Mouse (Mus musculus): ENCODE measurements around the gene Eif2b2.
A peak's percentile ranks its signal among the peaks of the same experiment; 100 is the strongest.

Gene Eif2b2

GRCm38 (mm10) chr12:85193923-85194622, 25.2 kb upstream of the Eif2b2 start:
- DNase-seq (ENCODE audit: low read depth, low spot score): no peak

GRCm38 (mm10) chr12:85194623-85195018, 24.7 kb upstream of the Eif2b2 start:
- DNase-seq (ENCODE audit: low read depth, low spot score): no peak

GRCm38 (mm10) chr12:85195086-85195485, 24.2 kb upstream of the Eif2b2 start:
- no peak for DNase-seq (ENCODE audit: low read depth, low spot score)

GRCm38 (mm10) chr12:85196191-85196590, 23.1 kb upstream of the Eif2b2 start:
- no peak for DNase-seq (ENCODE audit: low read depth, low spot score)

GRCm38 (mm10) chr12:85197371-85197770, 21.9 kb upstream of the Eif2b2 start:
- no peak for DNase-seq (ENCODE audit: low read depth, low spot score)

GRCm38 (mm10) chr12:85197936-85198335, 21.3 kb upstream of the Eif2b2 start:
- no peak for DNase-seq (ENCODE audit: low read depth, low spot score)

- no peak for DNase-seq (ENCODE audit: low read depth, low spot score)
These were observed 19.3 kb upstream of the Eif2b2 start for GRCm38 (mm10) chr12:85199954-85200353.

- DNase-seq (ENCODE audit: low read depth, low spot score): no peak
These were observed 18.1 kb upstream of the Eif2b2 start for GRCm38 (mm10) chr12:85200929-85201829.

- DNase-seq (ENCODE audit: low read depth, low spot score): no peak
These were observed 17.5 kb upstream of the Eif2b2 start for GRCm38 (mm10) chr12:85201830-85202147.

- no peak for DNase-seq (ENCODE audit: low read depth, low spot score)
These were observed 17.1 kb upstream of the Eif2b2 start for GRCm38 (mm10) chr12:85202191-85202590.

- DNase-seq (ENCODE audit: low read depth, low spot score): no peak
These were observed 15.6 kb upstream of the Eif2b2 start for GRCm38 (mm10) chr12:85203699-85204098.

GRCm38 (mm10) chr12:85204105-85204504, 15.2 kb upstream of the Eif2b2 start:
- DNase-seq (ENCODE audit: low read depth, low spot score): no peak

GRCm38 (mm10) chr12:85205425-85205824, 13.9 kb upstream of the Eif2b2 start:
- no peak for DNase-seq (ENCODE audit: low read depth, low spot score)

GRCm38 (mm10) chr12:85208687-85209199, 10.5 kb upstream of the Eif2b2 start:
- no peak for DNase-seq (ENCODE audit: low read depth, low spot score)

GRCm38 (mm10) chr12:85215031-85215430, 4.2 kb upstream of the Eif2b2 start:
- DNase-seq (ENCODE audit: low read depth, low spot score): no peak

GRCm38 (mm10) chr12:85217733-85218310, 1.5 kb upstream of the Eif2b2 start:
- DNase-seq (ENCODE audit: low read depth, low spot score): no peak

- peak; percentile 21 for DNase-seq (ENCODE audit: low read depth, low spot score)
These were observed 617 bp downstream of the Eif2b2 start for GRCm38 (mm10) chr12:85219905-85220290.

GRCm38 (mm10) chr12:85227227-85227626, 7.9 kb downstream of the Eif2b2 start:
- DNase-seq (ENCODE audit: low read depth, low spot score): no peak

GRCm38 (mm10) chr12:85227876-85228599, 8.8 kb downstream of the Eif2b2 start:
- DNase-seq (ENCODE audit: low read depth, low spot score): no peak

- no peak for DNase-seq (ENCODE audit: low read depth, low spot score)
These were observed 14.4 kb downstream of the Eif2b2 start for GRCm38 (mm10) chr12:85233376-85234358.

- no peak for DNase-seq (ENCODE audit: low read depth, low spot score)
These were observed 18.3 kb downstream of the Eif2b2 start for GRCm38 (mm10) chr12:85237553-85237952.

Data from c-Kit-negative CD71-positive TER-119-positive erythroid progenitor cells, embryonic 14.5 days (primary cell).